ENCODE assay signal across 8 mouse cellular contexts in genomic region chr2:25546811-25547491, GRCm38 (mm10). TPM values are rescaled to one million over a fixed set of nuclear protein-coding genes. Genes with fewer than 3 reads are reported as not detected.
DNase-seq lines count a peak whose midpoint lies in the region; ATAC-seq and TF ChIP-seq lines count a peak whose summit lies in the region.

TSS of gene Traf2 (minus strand) at chr2:25546940.

- H3K4me2 ChIP-seq in forebrain, embryonic 15.5 days (replicated peaks) = peak within 1 kb of the TSS; percentile 57

- intact Hi-C loops in heart, postnatal 25 days (cut with DNase I) = no loop called here

- TF ChIP-seq POLR2A in lung, adult 2 months (IDR thresholded peaks at IDR 0.05; ENCODE audit: borderline replicate concordance, extremely low read depth, low read depth, low read length) = peak; percentile 61; the same call in 1 of the 2 replicates

- peak within 1 kb of the TSS; percentile 83 for H3K9ac ChIP-seq in ES-E14 (ENCODE audit: insufficient read depth, low read depth, low read length, poor library complexity, severe bottlenecking)
- H3K9ac ChIP-seq in forebrain, embryonic 15.5 days (replicated peaks) = peak within 1 kb of the TSS; percentile 57

- H3K36me3 ChIP-seq in ES-E14 (ENCODE audit: control insufficient read depth, insufficient read depth, low read length, poor library complexity, severe bottlenecking) = no peaks in the 10 kb centered on the region
- no peaks in the 10 kb centered on the region for H3K36me3 ChIP-seq in forebrain, embryonic 15.5 days

- H3K4me3 ChIP-seq in ES-E14 (ENCODE audit: insufficient read depth in 1 of 2, low read depth in 1 of 2, low read length in 2 of 2, poor library complexity in 1 of 2, severe bottlenecking in 1 of 2) = peak within 1 kb of the TSS; percentile 78
- H3K4me3 ChIP-seq in forebrain, embryonic 15.5 days = peak within 1 kb of the TSS; percentile 59
- H3K4me3 ChIP-seq in lung, adult 2 months (replicated peaks; ENCODE audit: extremely low read depth, low read depth, low read length) = peak within 1 kb of the TSS; percentile 88

- ATAC-seq in forebrain, embryonic 15.5 days (replicated peaks) = peak; percentile 100
- peak; percentile 97 for ATAC-seq in neutrophil, adult 5-6 weeks (ENCODE audit: extremely low read depth, insufficient number of reproducible peaks, low FRiP score, poor library complexity, severe bottlenecking)

- no peak for TF ChIP-seq CTCF in lung, adult 2 months (IDR thresholded peaks at IDR 0.05; ENCODE audit: insufficient read depth, low read length)

- peaks cover 0 to 3% of the 10 kb centered on the region in 2 experiments; a peak in 1 of 4 replicates for H3K4me1 ChIP-seq in ES-E14 (ENCODE audit: control insufficient read depth in 2 of 2, insufficient read depth in 2 of 2, low read length in 2 of 2, poor library complexity in 1 of 2)
- peaks cover 15% of the 10 kb centered on the region for H3K4me1 ChIP-seq in forebrain, embryonic 15.5 days
- peaks cover 5% of the 10 kb centered on the region for H3K4me1 ChIP-seq in lung, adult 2 months (ENCODE audit: control insufficient read depth, insufficient read depth, low read length)

- peak; percentile 97 for DNase-seq in ES-E14 (ENCODE audit: low read depth, low spot score)
- peak; percentile 98 for DNase-seq in cerebellum, adult 11-12 months
- peak; percentile 99 for DNase-seq in heart, postnatal 25 days (ENCODE audit: low spot score)
- peak; percentile 98 to 99 for DNase-seq in layer of hippocampus, adult 18-20 months (ENCODE audit: low spot score in 2 of 2)
- DNase-seq in lung, adult 2 months = peak; percentile 99
- peak; percentile 99 for DNase-seq in thymus, adult 18-20 months

- no peaks in the 10 kb centered on the region for H3K27me3 ChIP-seq in forebrain, embryonic 15.5 days

- WGBS in forebrain, embryonic 15.5 days = 3% methylated on average over 48 of the region's 48 CpGs
- 2% methylated on average over 48 of the region's 48 CpGs for WGBS in lung, adult 2 months

- no peak within 1 kb of the TSS; the same call in 1 of the 2 replicates for H3K27ac ChIP-seq in ES-E14 (ENCODE audit: insufficient read depth, low read depth, low read length, poor library complexity, severe bottlenecking)
- H3K27ac ChIP-seq in forebrain, embryonic 15.5 days (replicated peaks) = peak within 1 kb of the TSS; percentile 49; the same call in 1 of the 2 replicates

- in situ Hi-C loops in ES-E14 (cut with MboI; ENCODE audit: low sequenced_read_pairs in 2 of 2, unreplicated experiment in 2 of 2) = no loop called here

- H3K9me3 ChIP-seq in ES-E14 (ENCODE audit: control insufficient read depth, insufficient read depth, low read depth, low read length) = no peaks in the 10 kb centered on the region
- no peaks in the 10 kb centered on the region for H3K9me3 ChIP-seq in forebrain, embryonic 15.5 days

TF ChIP-seq in ES-E14, 5 proteins besides CTCF, POLR2A, EP300 and RAD21:
- TF ChIP-seq ZC3H11A (IDR thresholded peaks at IDR 0.05; ENCODE audit: borderline replicate concordance, low read depth, low read length) (no peak), CHD2 (IDR thresholded peaks at IDR 0.05; ENCODE audit: low read depth, low read length) (peak; percentile 97), ZNF384 (IDR thresholded peaks at IDR 0.05; ENCODE audit: low read depth, low read length) (no peak), MAFK (IDR thresholded peaks at IDR 0.05; ENCODE audit: insufficient read depth, low read depth, low read length) (no peak), HCFC1 (IDR thresholded peaks at IDR 0.05; ENCODE audit: borderline replicate concordance, insufficient read depth, low read length) (no peak)

RNA-seq across cellular contexts. Expression of gene Traf2, which starts in this region (rescaled TPM):
- total RNA-seq in ES-E14 (2012; rRNA removed) = 7.9 and 9.1 TPM in 2 replicates
- 28.2 and 28.6 TPM in 2 replicates for polyA plus RNA-seq in forebrain, embryonic 15.5 days (2015; fragmentation: Nextera tagmentation; extraction: Ambion mirVana)
- 10 to 100 TPM; 15.4 to 17.3 TPM for total RNA-seq in heart, postnatal 25 days (2021)
- total RNA-seq in layer of hippocampus, adult 18-20 months (2021) = 10 to 100 TPM; 10.9 to 12.0 TPM
- polyA plus RNA-seq in lung, adult 2 months (2012; rRNA removed) = 13.8 and 16.2 TPM in 2 replicates
- total RNA-seq in neutrophil, adult 5-6 weeks (2017) = 28.1 and 30.4 TPM in 2 replicates
